Mouse (Mus musculus) olfactory bulb, adult 2 months (tissue): ENCODE measurements around the gene Inip.

Experiments used
- CTCF ChIP-seq: fragments of 200-500 bp; IDR thresholded peaks from 2 replicates; pipeline ENCODE4 v1.5.1; 2012; ENCODE audit warnings: low read depth, mild to moderate bottlenecking, low read length, moderate library complexity; ENCODE audit not compliant: insufficient read depth
- POLR2A ChIP-seq: fragments of 200-500 bp; IDR thresholded peaks from 2 replicates; pipeline ENCODE4 v1.6.1; 2012; ENCODE audit warnings: mild to moderate bottlenecking, low read depth, low read length, moderate library complexity; ENCODE audit not compliant: insufficient read depth

- no peak for TF ChIP-seq CTCF
- no peak for TF ChIP-seq POLR2A
Measured at GRCm38 (mm10) chr4:59767717-59768116, 33.7 kb downstream of the Inip start.
